Mouse (Mus musculus): ENCODE measurements around the gene Vmn1r1. TPM values are rescaled to one million over a fixed set of nuclear protein-coding genes. Genes with fewer than 3 reads are reported as not detected.

The Vmn1r1 gene
- polyA plus RNA-seq, 1 experiment, result not detected

- WGBS, result 51% methylated on average over 19 of the region's 19 CpGs
- DNase-seq, result no peak
- TF ChIP-seq POLR2A (IDR thresholded peaks at IDR 0.05; ENCODE audit: borderline replicate concordance, extremely low read depth, low read depth, low read length) (no peak), CTCF (IDR thresholded peaks at IDR 0.05; ENCODE audit: insufficient read depth, low read length) (no peak)
- Histone ChIP-seq H3K4me3 (replicated peaks; ENCODE audit: extremely low read depth, low read depth, low read length) (no peak overlapping the region), H3K4me1 (ENCODE audit: control insufficient read depth, insufficient read depth, low read length) (peaks cover 2% of the 10 kb centered on the region; the same call in 1 of the 2 replicates)
These were observed 50.4 kb downstream of the Vmn1r1 start for GRCm38 (mm10) chr1:182113587-182114500.

- WGBS, result 87% methylated on average over 11 of the region's 11 CpGs
- Histone ChIP-seq H3K4me3 (replicated peaks; ENCODE audit: extremely low read depth, low read depth, low read length) (no peak overlapping the region), H3K4me1 (ENCODE audit: control insufficient read depth, insufficient read depth, low read length) (peaks cover 2% of the 10 kb centered on the region; the same call in 1 of the 2 replicates)
- TF ChIP-seq POLR2A (IDR thresholded peaks at IDR 0.05; ENCODE audit: borderline replicate concordance, extremely low read depth, low read depth, low read length) (no peak), CTCF (IDR thresholded peaks at IDR 0.05; ENCODE audit: insufficient read depth, low read length) (no peak)
- DNase-seq, result no peak
These were observed 51.2 kb downstream of the Vmn1r1 start for GRCm38 (mm10) chr1:182113131-182113530.

GRCm38 (mm10) chr1:182112385-182112784 is 51.9 kb downstream of the Vmn1r1 start:
- Histone ChIP-seq H3K4me1 (ENCODE audit: control insufficient read depth, insufficient read depth, low read length) (peaks cover 2% of the 10 kb centered on the region; the same call in 1 of the 2 replicates), H3K4me3 (replicated peaks; ENCODE audit: extremely low read depth, low read depth, low read length) (no peak overlapping the region)
- no peak for DNase-seq
- TF ChIP-seq POLR2A (IDR thresholded peaks at IDR 0.05; ENCODE audit: borderline replicate concordance, extremely low read depth, low read depth, low read length), result no peak
- TF ChIP-seq CTCF (IDR thresholded peaks at IDR 0.05; ENCODE audit: insufficient read depth, low read length), result no peak
- 87% methylated on average over 15 of the region's 15 CpGs for WGBS

GRCm38 (mm10) chr1:182111386-182112317 is 52.6 kb downstream of the Vmn1r1 start:
- WGBS, result 59% methylated on average over 14 of the region's 14 CpGs
- TF ChIP-seq CTCF (IDR thresholded peaks at IDR 0.05; ENCODE audit: insufficient read depth, low read length), result no peak
- no peak for TF ChIP-seq POLR2A (IDR thresholded peaks at IDR 0.05; ENCODE audit: borderline replicate concordance, extremely low read depth, low read depth, low read length)
- H3K4me3 ChIP-seq (replicated peaks; ENCODE audit: extremely low read depth, low read depth, low read length), result no peak overlapping the region
- no peak for DNase-seq
- H3K4me1 ChIP-seq (ENCODE audit: control insufficient read depth, insufficient read depth, low read length), result peaks cover 2% of the 10 kb centered on the region; the same call in 1 of the 2 replicates

GRCm38 (mm10) chr1:182110708-182111385 is 53.4 kb downstream of the Vmn1r1 start:
- no peak for DNase-seq
- H3K4me3 ChIP-seq (replicated peaks; ENCODE audit: extremely low read depth, low read depth, low read length), result no peak overlapping the region
- WGBS, result 62% methylated on average over 15 of the region's 15 CpGs
- peaks cover 2% of the 10 kb centered on the region; the same call in 1 of the 2 replicates for H3K4me1 ChIP-seq (ENCODE audit: control insufficient read depth, insufficient read depth, low read length)
- TF ChIP-seq POLR2A (IDR thresholded peaks at IDR 0.05; ENCODE audit: borderline replicate concordance, extremely low read depth, low read depth, low read length) (no peak), CTCF (IDR thresholded peaks at IDR 0.05; ENCODE audit: insufficient read depth, low read length) (no peak)

- no peaks in the 10 kb centered on the region for H3K4me1 ChIP-seq (ENCODE audit: control insufficient read depth, insufficient read depth, low read length)
- H3K4me3 ChIP-seq (replicated peaks; ENCODE audit: extremely low read depth, low read depth, low read length), result no peak overlapping the region
- TF ChIP-seq CTCF (IDR thresholded peaks at IDR 0.05; ENCODE audit: insufficient read depth, low read length) (no peak), POLR2A (IDR thresholded peaks at IDR 0.05; ENCODE audit: borderline replicate concordance, extremely low read depth, low read depth, low read length) (no peak)
- 87% methylated on average over 11 of the region's 11 CpGs for WGBS
- no peak for DNase-seq
These were observed 54.1 kb downstream of the Vmn1r1 start for GRCm38 (mm10) chr1:182110185-182110584.

GRCm38 (mm10) chr1:182108397-182109099 is 55.7 kb downstream of the Vmn1r1 start:
- Histone ChIP-seq H3K4me3 (replicated peaks; ENCODE audit: extremely low read depth, low read depth, low read length) (no peak overlapping the region), H3K4me1 (ENCODE audit: control insufficient read depth, insufficient read depth, low read length) (no peaks in the 10 kb centered on the region)
- TF ChIP-seq POLR2A (IDR thresholded peaks at IDR 0.05; ENCODE audit: borderline replicate concordance, extremely low read depth, low read depth, low read length) (no peak), CTCF (IDR thresholded peaks at IDR 0.05; ENCODE audit: insufficient read depth, low read length) (no peak)
- no peak for DNase-seq
- WGBS, result 55% methylated on average over 13 of the region's 13 CpGs

- H3K4me3 ChIP-seq (replicated peaks; ENCODE audit: extremely low read depth, low read depth, low read length), result no peak overlapping the region
- H3K4me1 ChIP-seq (ENCODE audit: control insufficient read depth, insufficient read depth, low read length), result no peaks in the 10 kb centered on the region
- WGBS, result 75% methylated on average over 9 of the region's 9 CpGs
- no peak for DNase-seq
- TF ChIP-seq CTCF (IDR thresholded peaks at IDR 0.05; ENCODE audit: insufficient read depth, low read length) (no peak), POLR2A (IDR thresholded peaks at IDR 0.05; ENCODE audit: borderline replicate concordance, extremely low read depth, low read depth, low read length) (no peak)
These were observed 57.0 kb downstream of the Vmn1r1 start for GRCm38 (mm10) chr1:182107251-182107650.
